Mouse (Mus musculus) testis, postnatal 14 days (tissue): ENCODE results near the gene Ifna2.
A peak's percentile ranks its signal among the peaks of the same experiment; 100 is the strongest.

Experiments
- DNase-seq: peaks from one replicate; pipeline ENCODE4 v3.0.0; 2021; ENCODE audit warnings: low spot score

Gene Ifna2

GRCm38 (mm10) chr4:88653644-88654043 lies 30.1 kb downstream of the Ifna2 start:
- DNase-seq, result no peak

DNA sequence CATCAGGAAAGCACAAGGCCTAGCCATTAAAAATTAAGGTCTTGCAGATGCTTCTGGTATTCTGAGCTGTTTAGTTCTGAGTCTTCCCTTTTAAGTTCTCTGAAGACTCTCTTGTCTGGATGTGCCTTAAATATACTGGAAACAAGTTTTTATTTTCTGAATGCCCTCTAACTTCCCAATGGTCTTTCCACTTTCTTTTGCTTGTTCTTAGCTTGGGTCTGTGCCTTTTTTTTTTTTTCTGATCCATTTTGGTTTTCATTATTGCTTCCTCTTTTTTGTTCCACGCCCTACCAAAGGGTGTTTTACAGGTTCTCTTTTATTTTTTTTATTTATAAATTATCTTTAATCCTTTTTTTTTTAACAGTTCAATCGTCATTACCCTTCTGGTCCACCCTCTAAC lies 39.4 kb downstream of the Ifna2 start, which contains the start of gene Ifna13:
TSS of gene Ifna13 (minus strand) at position 101 of the 400 bp plus-strand sequence.
- no peak for DNase-seq

DNA sequence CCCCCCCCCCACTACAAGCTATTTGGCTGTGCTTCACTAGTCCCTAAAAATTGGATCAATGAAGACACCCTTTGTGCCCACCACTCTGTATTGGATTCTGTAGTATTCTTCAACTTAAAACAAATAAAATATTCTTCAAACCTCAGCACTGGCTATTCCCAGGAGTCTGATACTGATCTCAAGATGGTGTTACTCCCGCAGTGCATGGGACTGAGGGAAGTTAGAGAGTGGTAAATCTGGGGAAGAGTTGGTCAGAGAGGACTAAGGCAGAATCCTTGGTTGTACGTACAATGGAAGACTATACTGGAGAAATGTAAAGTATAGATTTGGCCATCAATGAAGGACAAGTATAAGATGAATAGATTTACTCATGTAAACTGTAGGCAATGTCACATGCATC lies 41.2 kb downstream of the Ifna2 start:
- no peak for DNase-seq

- peak; percentile 80 for DNase-seq
Observed at GRCm38 (mm10) chr4:88641077-88641831, 42.5 kb downstream of the Ifna2 start.

DNA sequence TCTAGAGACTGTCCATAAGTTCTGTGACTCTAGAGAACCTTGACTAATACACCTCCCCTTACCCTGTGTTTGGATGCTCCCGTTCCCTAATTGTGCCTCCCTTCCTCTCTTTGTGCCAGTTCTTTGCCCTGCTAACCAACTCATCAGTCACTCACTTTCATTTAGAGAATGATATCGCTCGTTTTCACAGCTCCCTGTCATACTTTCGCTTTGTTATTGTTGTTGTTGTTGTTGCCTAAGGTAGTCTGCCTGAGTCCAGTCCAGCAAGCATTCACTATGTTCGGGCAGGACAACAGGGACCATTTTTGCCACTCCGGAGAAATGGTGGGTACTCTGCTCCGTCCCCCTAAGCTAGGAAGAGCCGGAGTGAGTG lies 43.0 kb downstream of the Ifna2 start:
- DNase-seq, result no peak

DNA sequence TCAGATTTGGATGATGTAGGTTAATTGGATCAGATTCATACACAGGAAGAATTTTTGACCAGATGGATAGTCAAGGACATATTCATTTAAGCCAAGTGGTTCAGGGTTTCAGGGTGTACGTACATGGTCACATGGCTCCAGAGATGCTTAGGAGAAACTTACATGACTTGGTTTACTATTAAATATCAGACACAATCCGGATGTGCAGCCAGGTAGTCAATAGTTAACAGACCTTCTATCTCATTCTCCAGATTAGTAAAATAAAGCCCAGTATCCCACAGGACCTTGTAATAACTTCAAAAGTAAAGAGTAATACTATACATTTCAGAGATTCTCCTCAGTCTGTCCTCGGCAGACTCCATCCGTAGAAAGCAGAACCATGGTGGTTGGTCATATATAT lies 49.4 kb downstream of the Ifna2 start, which contains the start of gene C87499:
TSS of gene C87499 (minus strand) at position 101 of the 400 bp plus-strand sequence.
- no peak for DNase-seq
